In genomic region chr11:106999949-107000513, GRCm38 (mm10) we compare ENCODE assay signal across 8 mouse cellular contexts. TPM values are rescaled to one million over a fixed set of nuclear protein-coding genes. Genes with fewer than 3 reads are reported as not detected.
A peak's percentile ranks its signal among the peaks of the same experiment; 100 is the strongest.
DNase-seq lines count a peak whose midpoint lies in the region; ATAC-seq and TF ChIP-seq lines count a peak whose summit lies in the region.
"Had no signal": no experiment of that assay in that cellular context is flagged by ENCODE, and none has a peak within 500 bp of the region (broad histone marks: within the 10 kb centered on the region; RNA-seq: fewer than 3 reads in every experiment).

No protein-coding gene starts in this region.

- H3K4me2 ChIP-seq in lung, postnatal 0 days (replicated peaks; ENCODE audit: low read depth, low read length), result peak overlapping the region; percentile 45
- peak overlapping the region; percentile 57 for H3K4me2 ChIP-seq in forebrain, embryonic 13.5 days
- H3K4me2 ChIP-seq in liver, embryonic 11.5 days, result peak overlapping the region; percentile 68
- peak overlapping the region; percentile 62 for H3K4me2 ChIP-seq in stomach, embryonic 16.5 days (ENCODE audit: low read depth, low read length)

- H3K9me3 ChIP-seq in lung, postnatal 0 days (ENCODE audit: low read length), result no peaks in the 10 kb centered on the region
- no peaks in the 10 kb centered on the region for H3K9me3 ChIP-seq in forebrain, embryonic 13.5 days (replicated peaks)
- H3K9me3 ChIP-seq in liver, embryonic 11.5 days (ENCODE audit: control insufficient read depth, low read length), result no peaks in the 10 kb centered on the region
- no peaks in the 10 kb centered on the region for H3K9me3 ChIP-seq in stomach, embryonic 16.5 days (replicated peaks; ENCODE audit: control insufficient read depth, low read length)

- peak overlapping the region; percentile 81; the same call in 1 of the 2 replicates for H3K4me3 ChIP-seq in lung, postnatal 0 days (ENCODE audit: low read depth, low read length)
- peak overlapping the region; percentile 99 for H3K4me3 ChIP-seq in forebrain, embryonic 13.5 days
- peak overlapping the region; percentile 92 for H3K4me3 ChIP-seq in liver, embryonic 11.5 days (ENCODE audit: low read depth, low read length)
- peak overlapping the region; percentile 43 for H3K4me3 ChIP-seq in stomach, embryonic 16.5 days (replicated peaks; ENCODE audit: low read length)

- no peak for ATAC-seq in lung, postnatal 0 days
- ATAC-seq in forebrain, embryonic 13.5 days, result 0 out of 2 replicates have a peak, but pooled peaks have one; percentile 0
- ATAC-seq in liver, embryonic 11.5 days (replicated peaks; ENCODE audit: low FRiP score), result no peak
- ATAC-seq in stomach, embryonic 16.5 days (ENCODE audit: insufficient read depth, low FRiP score), result no peak

- no peak for DNase-seq in lung, postnatal 0 days (ENCODE audit: low spot score)
- no peak for DNase-seq in lung, postnatal 10 days
- DNase-seq in liver, embryonic 11.5 days (ENCODE audit: low spot score), result no peak
- no peak for DNase-seq in adrenal gland, adult 18-20 months (ENCODE audit: low spot score in 2 of 2)
- no peak for DNase-seq in left cerebral cortex, adult 18-20 months (ENCODE audit: low spot score in 2 of 2)

- no peak for TF ChIP-seq CTCF in lung, postnatal 0 days (IDR thresholded peaks at IDR 0.05)

- H3K36me3 ChIP-seq in lung, postnatal 0 days (ENCODE audit: insufficient read depth, low read length), result peaks cover 8% of the 10 kb centered on the region; the same call in 1 of the 2 replicates
- peaks cover 20% of the 10 kb centered on the region for H3K36me3 ChIP-seq in forebrain, embryonic 13.5 days (ENCODE audit: poor library complexity, severe bottlenecking)
- peaks cover 12% of the 10 kb centered on the region for H3K36me3 ChIP-seq in liver, embryonic 11.5 days (ENCODE audit: control insufficient read depth, insufficient read depth, low read length)
- peaks cover 13% of the 10 kb centered on the region for H3K36me3 ChIP-seq in stomach, embryonic 16.5 days (ENCODE audit: control insufficient read depth, insufficient read depth, low read length)

- H3K9ac ChIP-seq in lung, postnatal 0 days (replicated peaks; ENCODE audit: low read depth), result no peak overlapping the region
- H3K9ac ChIP-seq in forebrain, embryonic 13.5 days, result peak overlapping the region; percentile 58
- H3K9ac ChIP-seq in liver, embryonic 11.5 days (ENCODE audit: low read depth, low read length), result peak overlapping the region; percentile 65
- peak overlapping the region; percentile 78 for H3K9ac ChIP-seq in stomach, embryonic 16.5 days (ENCODE audit: low read length)

- no peak for TF ChIP-seq EP300 in lung, postnatal 0 days (IDR thresholded peaks at IDR 0.05)

- no peaks in the 10 kb centered on the region for H3K27me3 ChIP-seq in lung, postnatal 0 days (replicated peaks; ENCODE audit: insufficient read depth, low read length)
- H3K27me3 ChIP-seq in forebrain, embryonic 13.5 days, result no peaks in the 10 kb centered on the region
- no peaks in the 10 kb centered on the region for H3K27me3 ChIP-seq in liver, embryonic 11.5 days (replicated peaks; ENCODE audit: control insufficient read depth, insufficient read depth, low read length)
- H3K27me3 ChIP-seq in stomach, embryonic 16.5 days (ENCODE audit: control insufficient read depth, insufficient read depth, low read length), result no peaks in the 10 kb centered on the region

- H3K4me1 ChIP-seq in lung, postnatal 0 days (ENCODE audit: insufficient read depth, low read depth, low read length), result no peaks in the 10 kb centered on the region
- peaks cover 36% of the 10 kb centered on the region for H3K4me1 ChIP-seq in forebrain, embryonic 13.5 days
- H3K4me1 ChIP-seq in liver, embryonic 11.5 days (replicated peaks; ENCODE audit: control insufficient read depth, insufficient read depth, low read length), result peaks cover 11% of the 10 kb centered on the region
- peaks cover 17% of the 10 kb centered on the region for H3K4me1 ChIP-seq in stomach, embryonic 16.5 days (ENCODE audit: control insufficient read depth, insufficient read depth, low read length)

- peak overlapping the region; percentile 87 for H3K27ac ChIP-seq in lung, postnatal 0 days (ENCODE audit: low read length)
- peak overlapping the region; percentile 81 for H3K27ac ChIP-seq in forebrain, embryonic 13.5 days
- H3K27ac ChIP-seq in liver, embryonic 11.5 days (ENCODE audit: low read depth, low read length), result peak overlapping the region; percentile 59; the same call in 1 of the 2 replicates
- H3K27ac ChIP-seq in stomach, embryonic 16.5 days (ENCODE audit: low read length), result peak overlapping the region; percentile 92

- 84% methylated on average over 9 of the region's 9 CpGs for WGBS in lung, postnatal 0 days
- 80% methylated on average over 9 of the region's 9 CpGs for WGBS in forebrain, embryonic 13.5 days
- 79% methylated on average over 9 of the region's 9 CpGs for whole genome bisulfite sequencing in liver, embryonic 11.5 days
- WGBS in stomach, embryonic 16.5 days, result 80% methylated on average over 9 of the region's 9 CpGs

RNA-seq across cellular contexts. Expression of gene Kpna2, which starts 0.7 kb away (rescaled TPM):
- polyA plus RNA-seq in lung, postnatal 0 days (2015; fragmentation: Nextera tagmentation; extraction: Ambion mirVana), result 83.6 and 97.1 TPM in 2 replicates
- 481 and 506 TPM in 2 replicates for polyA plus RNA-seq in forebrain, embryonic 13.5 days (2015; fragmentation: Nextera tagmentation; extraction: Ambion mirVana)
- polyA plus RNA-seq in liver, embryonic 11.5 days (2014; fragmentation: Nextera tagmentation; extraction: Ambion mirVana), result 448 and 517 TPM in 2 replicates
- 297 and 327 TPM in 2 replicates for polyA plus RNA-seq in stomach, embryonic 16.5 days (2015; fragmentation: Nextera tagmentation; extraction: Ambion mirVana)
- total RNA-seq in adrenal gland, adult 18-20 months (2021), result 10 to 100 TPM; 16.7 to 36.4 TPM
- 10 to 100 TPM; 21.9 to 26.6 TPM for total RNA-seq in left cerebral cortex, adult 18-20 months (2021)

RNA-seq across cellular contexts. Expression of gene 1810010H24Rik, which starts 25.4 kb away (rescaled TPM):
- polyA plus RNA-seq in lung, postnatal 0 days (2015; fragmentation: Nextera tagmentation; extraction: Ambion mirVana), result 51.8 and 56.2 TPM in 2 replicates
- 2.6 and 2.8 TPM in 2 replicates for polyA plus RNA-seq in forebrain, embryonic 13.5 days (2015; fragmentation: Nextera tagmentation; extraction: Ambion mirVana)
- 1.9 and 2.1 TPM in 2 replicates for polyA plus RNA-seq in liver, embryonic 11.5 days (2014; fragmentation: Nextera tagmentation; extraction: Ambion mirVana)
- polyA plus RNA-seq in stomach, embryonic 16.5 days (2015; fragmentation: Nextera tagmentation; extraction: Ambion mirVana), result 2.0 TPM in 2 replicates
- total RNA-seq in adrenal gland, adult 18-20 months (2021), result 1 to 10 TPM; 1.2 to 3.2 TPM
- total RNA-seq in left cerebral cortex, adult 18-20 months (2021), result 1 to 10 TPM; 3.2 to 4.7 TPM
- total RNA-seq: hematopoietic stem cell, adult 5-6 weeks had no signal

Comparison
In these comparisons a context has a peak if more than half of its experiments do, and no peak if none do; other contexts are left out.
1. H3K4me3 ChIP-seq: peak in every context shown above with its lines; median percentile 99 in forebrain, embryonic 13.5 days; 92 in liver, embryonic 11.5 days; 81 in lung, postnatal 0 days; 43 in stomach, embryonic 16.5 days.
2. RNA of gene 1810010H24Rik, which starts 25.4 kb away (polyA plus RNA-seq): 51.8 to 56.2 TPM in lung, postnatal 0 days; 2.6 to 2.8 TPM in forebrain, embryonic 13.5 days, 2.0 TPM in stomach, embryonic 16.5 days and 1.9 to 2.1 TPM in liver, embryonic 11.5 days; every median in the first group is over 10 times any median in the second.
3. Peak in every context shown above with its lines, with median percentiles within 50 percentile points of each other: H3K27ac ChIP-seq and H3K4me2 ChIP-seq.